Mouse (Mus musculus): ENCODE data around the gene Inha. TPM values are rescaled to one million over a fixed set of nuclear protein-coding genes. Genes with fewer than 3 reads are reported as not detected.
A peak's percentile ranks its signal among the peaks of the same experiment; 100 is the strongest.

Inha gene
- total RNA-seq, 2 experiments from 2014 or later: 25.5 to 28.4 TPM

DNA sequence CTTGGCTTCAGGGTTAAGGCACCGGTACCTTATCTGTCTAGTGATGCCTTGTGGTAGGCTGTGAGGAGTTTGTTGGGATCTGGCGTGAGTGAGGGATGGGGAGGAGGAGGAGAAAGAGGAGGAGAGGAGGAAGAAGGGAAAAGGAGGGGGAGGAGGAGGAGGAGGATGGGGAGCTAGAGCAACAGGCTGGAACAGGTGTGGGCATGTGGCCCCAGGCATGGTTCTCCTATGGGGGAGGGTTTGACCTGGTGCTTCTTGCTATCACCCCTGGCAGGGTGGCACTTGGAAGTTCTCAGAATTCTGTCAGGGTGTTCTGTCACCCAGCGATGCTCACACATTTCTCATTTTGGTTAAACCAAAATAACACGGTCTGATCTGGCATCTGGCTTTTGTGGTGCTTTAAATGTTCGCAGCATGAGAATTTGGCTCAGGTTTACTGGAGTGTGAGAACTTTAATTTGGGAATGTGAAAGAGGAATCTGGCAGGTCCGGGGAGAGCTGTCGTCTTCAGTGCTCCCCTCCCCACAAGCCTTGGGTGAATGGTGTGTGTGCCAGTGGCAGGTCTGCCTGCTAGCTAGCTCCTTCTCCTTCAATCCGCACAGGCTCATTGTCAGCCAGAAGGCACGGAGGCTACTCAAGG lies 49.4 kb downstream of the Inha start:
- DNase-seq (ENCODE audit: low spot score in 2 of 2): no peak

DNA sequence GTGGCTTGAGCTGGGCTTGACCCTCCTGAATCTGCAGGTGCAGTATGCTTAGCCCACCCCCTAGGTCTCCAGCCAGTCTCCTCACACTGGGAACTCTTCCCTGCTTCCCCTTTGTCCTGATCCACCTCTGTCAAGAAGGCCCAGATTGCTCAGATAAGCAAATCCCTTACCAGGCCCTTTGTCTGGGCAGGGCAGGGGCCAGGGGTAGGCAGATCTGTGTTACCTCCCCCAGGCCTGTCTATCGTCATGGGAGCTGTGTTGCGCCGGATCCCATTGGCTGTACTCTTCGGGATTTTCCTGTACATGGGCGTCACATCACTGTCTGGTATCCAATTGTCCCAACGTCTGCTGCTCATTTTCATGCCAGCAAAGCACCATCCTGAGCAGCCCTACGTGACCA lies 50.2 kb downstream of the Inha start:
- no peak for DNase-seq (ENCODE audit: low spot score in 2 of 2)

DNA sequence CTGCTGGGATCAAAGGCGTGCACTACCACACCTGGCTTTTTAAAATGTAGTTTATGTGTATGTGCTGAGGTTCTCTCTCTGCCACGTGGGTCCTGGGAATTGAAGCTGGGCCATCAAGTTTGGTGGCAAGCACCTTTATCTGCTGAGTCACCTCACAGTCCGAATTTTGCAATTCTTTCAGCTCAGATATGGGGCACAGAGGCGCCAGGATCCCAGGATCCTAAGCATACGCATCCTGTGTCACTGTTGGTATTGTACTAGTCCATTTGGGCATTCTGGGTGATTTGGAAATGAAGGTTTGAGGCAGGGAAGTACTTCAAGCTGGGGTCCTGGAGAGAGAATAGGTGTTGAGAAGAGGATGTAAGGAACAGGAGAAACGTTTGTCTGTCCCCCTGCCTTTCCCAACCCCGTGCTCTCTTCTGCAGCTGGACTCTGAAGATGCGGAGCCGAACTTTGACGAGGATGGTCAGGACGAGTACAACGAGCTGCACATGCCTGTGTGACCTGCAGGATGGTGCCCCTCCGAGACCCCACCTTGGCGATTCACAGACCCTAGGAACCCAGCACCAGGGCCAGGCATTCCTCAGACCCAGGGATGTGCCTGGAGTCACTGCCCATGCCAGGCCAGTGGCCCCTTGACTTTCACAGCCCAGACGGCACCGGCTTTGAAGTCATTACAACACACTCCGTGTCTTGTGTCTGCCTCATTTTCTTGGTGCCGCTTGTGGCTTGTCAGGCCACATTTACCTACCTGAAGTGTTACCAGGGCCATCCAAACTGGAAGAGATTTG lies 51.7 kb downstream of the Inha start:
- DNase-seq (ENCODE audit: low spot score in 2 of 2): no peak

DNA sequence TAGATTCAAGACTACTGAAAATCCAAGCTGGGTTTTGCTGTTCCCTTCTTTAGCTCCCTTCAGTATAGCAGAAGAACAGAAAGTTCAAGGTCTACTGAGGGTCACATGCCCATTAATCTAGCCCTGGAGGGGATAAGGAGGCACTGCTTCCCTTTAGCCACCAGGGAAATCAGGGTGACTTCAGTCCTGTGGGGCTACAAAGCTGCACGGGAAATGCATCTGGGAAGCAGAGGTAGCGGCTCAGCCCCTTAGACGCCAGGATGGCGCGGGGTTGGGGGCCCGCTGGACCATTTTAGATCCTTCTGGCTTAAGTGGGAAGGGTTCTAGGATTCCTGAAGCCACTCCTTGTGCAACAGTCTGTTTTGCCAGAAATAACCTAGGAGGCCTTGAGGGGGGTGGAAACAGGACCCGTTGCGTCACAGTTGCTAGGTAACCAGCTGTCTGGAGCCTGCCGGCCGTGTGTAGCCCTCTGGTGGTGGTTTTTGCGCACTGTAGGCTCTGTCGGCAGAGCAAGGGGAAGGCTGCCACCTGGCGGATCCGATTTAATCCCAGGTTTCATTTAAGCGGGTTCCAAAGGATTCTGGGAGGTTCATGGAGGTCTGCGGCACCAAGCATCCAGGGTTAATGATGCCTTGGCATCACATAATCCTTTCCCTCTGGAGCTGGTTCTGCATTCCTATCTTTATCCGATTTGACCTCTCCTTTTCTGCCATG lies 52.5 kb downstream of the Inha start:
- DNase-seq (ENCODE audit: low spot score in 2 of 2): peak; percentile 97 to 98

Other genes with a start within 250 kb of the Inha start
- 100 to 1,000 TPM; 238 to 251 TPM for gene Ptprn, start 242.6 kb upstream of the Inha start, total RNA-seq (2021)
- gene Resp18, start 228.7 kb upstream of the Inha start, total RNA-seq (2021): 100 to 1,000 TPM; 108 to 111 TPM
- 10 to 100 TPM; 59.7 to 66.2 TPM for gene Dnpep, start 189.1 kb upstream of the Inha start, total RNA-seq (2021)
- 1 to 10 TPM; 1.2 to 1.8 TPM for gene Des, start 146.7 kb upstream of the Inha start, total RNA-seq (2021)
- 100 to 1,000 TPM; 164 to 175 TPM for gene Speg, start 131.8 kb upstream of the Inha start, total RNA-seq (2021)
- 10 to 100 TPM; 55.0 to 60.5 TPM for gene Gmppa, start 71.1 kb upstream of the Inha start, total RNA-seq (2021)
- gene Asic4, start 56.6 kb upstream of the Inha start, total RNA-seq (2021): 10 to 100 TPM; 16.2 to 17.4 TPM
- gene Chpf, start 27.8 kb upstream of the Inha start, total RNA-seq (2021): 10 to 100 TPM; 78.4 to 79.4 TPM
- gene Tmem198, start 27.5 kb upstream of the Inha start, total RNA-seq (2021): 10 to 100 TPM; 48.3 to 53.8 TPM
- 10 to 100 TPM; 30.7 to 38.2 TPM for gene Obsl1, start 625 bp upstream of the Inha start, total RNA-seq (2021)
- 10 to 100 TPM; 22.5 to 23.6 TPM for gene Stk11ip, start 14.5 kb downstream of the Inha start, total RNA-seq (2021)
- gene Slc4a3, start 39.2 kb downstream of the Inha start, total RNA-seq (2021): 100 to 1,000 TPM; 148 to 159 TPM